9 mouse cellular contexts compared by ENCODE assay signal in the genomic region with DNA sequence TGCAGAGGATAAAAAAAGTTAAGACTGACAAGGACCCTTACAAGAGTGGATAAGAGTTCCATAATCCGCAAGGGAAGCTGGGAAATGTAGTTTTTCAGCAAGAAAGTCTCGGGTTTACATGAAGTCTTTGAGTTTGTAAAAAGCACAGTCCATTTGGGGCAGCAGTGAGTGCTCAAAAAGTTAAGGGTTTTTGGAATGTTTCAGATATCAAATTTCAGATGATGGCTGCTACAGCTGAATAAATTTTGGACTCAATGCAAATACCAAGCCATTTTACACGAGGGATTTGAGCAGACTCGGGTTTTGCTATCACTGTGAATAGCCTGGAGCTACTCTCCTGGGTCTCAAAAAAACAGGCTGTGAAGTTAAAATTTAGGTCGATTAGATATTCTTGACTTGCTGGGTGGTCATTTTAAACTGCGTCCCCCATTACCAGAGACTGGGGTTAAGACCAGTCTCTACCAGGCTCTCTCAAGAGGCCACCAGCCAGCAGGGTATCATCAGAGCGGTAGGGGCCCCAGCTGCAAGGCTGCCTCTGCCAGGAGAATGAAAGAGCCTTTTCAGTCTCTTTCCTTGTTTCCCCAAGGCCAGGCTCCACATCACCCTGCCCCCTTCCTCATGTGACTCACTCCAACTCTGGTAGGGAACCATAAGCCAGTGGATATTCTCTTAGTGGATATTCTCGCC. TPM values are rescaled to one million over a fixed set of nuclear protein-coding genes. Genes with fewer than 3 reads are reported as not detected.
DNase-seq lines count a peak whose midpoint lies in the region; ATAC-seq and TF ChIP-seq lines count a peak whose summit lies in the region.
"Had no signal": no experiment of that assay in that cellular context is flagged by ENCODE, and none has a peak within 500 bp of the region (broad histone marks: within the 10 kb centered on the region; RNA-seq: fewer than 3 reads in every experiment).

No protein-coding gene starts in this region.

- peak; percentile 32 for TF ChIP-seq CTCF in midbrain, postnatal 0 days (IDR thresholded peaks at IDR 0.05)

- no peak overlapping the region for H3K4me3 ChIP-seq in forebrain, embryonic 14.5 days (ENCODE audit: low read depth, low read length)
- no peak overlapping the region for H3K4me3 ChIP-seq in intestine, embryonic 14.5 days (ENCODE audit: low read depth, low read length)
- no peak overlapping the region for H3K4me3 ChIP-seq in midbrain, postnatal 0 days (ENCODE audit: low read depth, low read length)

- no peak overlapping the region for H3K9ac ChIP-seq in forebrain, embryonic 14.5 days (ENCODE audit: low read length)
- H3K9ac ChIP-seq in intestine, embryonic 14.5 days (ENCODE audit: low read length): no peak overlapping the region
- no peak overlapping the region for H3K9ac ChIP-seq in midbrain, postnatal 0 days (replicated peaks; ENCODE audit: low read length, poor library complexity, severe bottlenecking)

- H3K9me3 ChIP-seq in forebrain, embryonic 14.5 days (replicated peaks; ENCODE audit: control insufficient read depth, low read length): no peaks in the 10 kb centered on the region
- no peaks in the 10 kb centered on the region for H3K9me3 ChIP-seq in intestine, embryonic 14.5 days (ENCODE audit: control insufficient read depth, low read length)
- H3K9me3 ChIP-seq in midbrain, postnatal 0 days (ENCODE audit: low read length): no peaks in the 10 kb centered on the region

- H3K4me2 ChIP-seq in forebrain, embryonic 14.5 days (ENCODE audit: low read length): no peak overlapping the region
- H3K4me2 ChIP-seq in intestine, embryonic 14.5 days (ENCODE audit: low read length): peak overlapping the region; percentile 15; the same call in 1 of the 2 replicates
- H3K4me2 ChIP-seq in midbrain, postnatal 0 days (ENCODE audit: low read depth, low read length, poor library complexity, severe bottlenecking): no peak overlapping the region

- 20% methylated on average over 8 of the region's 8 CpGs for WGBS in forebrain, embryonic 14.5 days
- 45% methylated on average over 8 of the region's 8 CpGs for WGBS in intestine, embryonic 14.5 days
- WGBS in midbrain, postnatal 0 days: 23% methylated on average over 8 of the region's 8 CpGs

- peak; percentile 38 for DNase-seq in heart, adult 18-20 months
- DNase-seq in heart, adult 8-10 months (ENCODE audit: low spot score): no peak
- DNase-seq in R1 (ENCODE audit: low read depth, low spot score) (peak; percentile 27), liver (no peak)
- DNase-seq in forebrain, embryonic 14.5 days (ENCODE audit: low spot score): peak; percentile 49
- no peak for DNase-seq in intestine, embryonic 14.5 days (ENCODE audit: low spot score)
- peak; percentile 56 for DNase-seq in midbrain, postnatal 0 days (ENCODE audit: low spot score)
- DNase-seq in thymus, postnatal 14 days: no peak

- ATAC-seq in forebrain, embryonic 14.5 days: peak; percentile 81
- ATAC-seq in intestine, embryonic 14.5 days (replicated peaks; ENCODE audit: low FRiP score, low TSS enrichment, low read depth): peak; percentile 79
- ATAC-seq in midbrain, postnatal 0 days (ENCODE audit: low FRiP score): peak; percentile 72

- H3K27me3 ChIP-seq in forebrain, embryonic 14.5 days (replicated peaks; ENCODE audit: control insufficient read depth, insufficient read depth, low read length): no peaks in the 10 kb centered on the region
- no peaks in the 10 kb centered on the region for H3K27me3 ChIP-seq in intestine, embryonic 14.5 days (replicated peaks; ENCODE audit: control insufficient read depth, insufficient read depth, low read length)
- no peaks in the 10 kb centered on the region for H3K27me3 ChIP-seq in midbrain, postnatal 0 days (ENCODE audit: insufficient read depth, low read length)

- H3K4me1 ChIP-seq in forebrain, embryonic 14.5 days (ENCODE audit: control insufficient read depth, insufficient read depth, low read length): 0 out of 2 replicates have a peak, but pooled peaks cover 8% of the 10 kb centered on the region
- H3K4me1 ChIP-seq in intestine, embryonic 14.5 days (replicated peaks; ENCODE audit: control insufficient read depth, insufficient read depth, low read length): 0 out of 2 replicates have a peak, but pooled peaks cover 3% of the 10 kb centered on the region
- no peaks in the 10 kb centered on the region; the same call in 1 of the 2 replicates for H3K4me1 ChIP-seq in midbrain, postnatal 0 days (ENCODE audit: insufficient read depth, low read length)

- no peaks in the 10 kb centered on the region for H3K36me3 ChIP-seq in forebrain, embryonic 14.5 days (ENCODE audit: control insufficient read depth, insufficient read depth, low read length)
- no peaks in the 10 kb centered on the region for H3K36me3 ChIP-seq in intestine, embryonic 14.5 days (ENCODE audit: control insufficient read depth, insufficient read depth, low read length)
- H3K36me3 ChIP-seq in midbrain, postnatal 0 days (ENCODE audit: insufficient read depth, low read length): no peaks in the 10 kb centered on the region

- no peak overlapping the region for H3K27ac ChIP-seq in forebrain, embryonic 14.5 days (ENCODE audit: low read depth, low read length)
- H3K27ac ChIP-seq in intestine, embryonic 14.5 days (ENCODE audit: low read depth): peak overlapping the region; percentile 70
- no peak overlapping the region for H3K27ac ChIP-seq in midbrain, postnatal 0 days (ENCODE audit: low read depth, low read length)

RNA-seq across cellular contexts. Expression of a gene that starts 15.8 kb away (rescaled TPM):
- total RNA-seq in heart, adult 18-20 months (2021): 10 to 100 TPM; 35.6 to 41.0 TPM
- 10 to 100 TPM; 36.9 to 46.0 (median 43.0) TPM for total RNA-seq in heart, adult 8-10 months (2022)
- 17.7 and 22.2 TPM in 2 replicates for polyA plus RNA-seq in forebrain, embryonic 14.5 days (2014; fragmentation: Nextera tagmentation; extraction: Ambion mirVana)
- 42.8 and 47.1 TPM in 2 replicates for polyA plus RNA-seq in intestine, embryonic 14.5 days (2014; fragmentation: Nextera tagmentation; extraction: Ambion mirVana)
- total RNA-seq in midbrain, postnatal 0 days (2014; rRNA removed): 13.4 and 15.5 TPM in 2 replicates
- polyA plus RNA-seq in midbrain, postnatal 0 days (2015; fragmentation: Nextera tagmentation; extraction: Ambion mirVana): 8.3 and 9.3 TPM in 2 replicates

RNA-seq across cellular contexts. Expression of a gene that starts 40.8 kb away (rescaled TPM):
- total RNA-seq in heart, adult 18-20 months (2021): not detected
- total RNA-seq in heart, adult 8-10 months (2022): not detected
- polyA plus RNA-seq in forebrain, embryonic 14.5 days (2014; fragmentation: Nextera tagmentation; extraction: Ambion mirVana): 2.7 and 3.4 TPM in 2 replicates
- 1.3 and 2.3 TPM in 2 replicates for polyA plus RNA-seq in intestine, embryonic 14.5 days (2014; fragmentation: Nextera tagmentation; extraction: Ambion mirVana)
- 1.2 and 3.6 TPM in 2 replicates for total RNA-seq in midbrain, postnatal 0 days (2014; rRNA removed)
- 2.6 and 2.9 TPM in 2 replicates for polyA plus RNA-seq in midbrain, postnatal 0 days (2015; fragmentation: Nextera tagmentation; extraction: Ambion mirVana)

RNA-seq across cellular contexts. Expression of a gene that starts 41.0 kb away (rescaled TPM):
- under 1 TPM in 1 of 2 experiments, not detected in 1; 0.13 TPM for total RNA-seq in heart, adult 18-20 months (2021)
- under 1 TPM in 2 of 4 experiments, not detected in 2; 0.08 to 0.09 TPM for total RNA-seq in heart, adult 8-10 months (2022)
- polyA plus RNA-seq in forebrain, embryonic 14.5 days (2014; fragmentation: Nextera tagmentation; extraction: Ambion mirVana): 0.07 TPM in 1 of 2 replicates, not detected in the other
- not detected in 2 replicates for polyA plus RNA-seq in intestine, embryonic 14.5 days (2014; fragmentation: Nextera tagmentation; extraction: Ambion mirVana)
- 0.05 and 2.2 TPM in 2 replicates for total RNA-seq in midbrain, postnatal 0 days (2014; rRNA removed)
- 0.11 and 0.16 TPM in 2 replicates for polyA plus RNA-seq in midbrain, postnatal 0 days (2015; fragmentation: Nextera tagmentation; extraction: Ambion mirVana)
- polyA plus RNA-seq: large intestine, adult 2 months had no signal

Comparison
In these comparisons a context has a peak if more than half of its experiments do, and no peak if none do; other contexts are left out.
1. DNase-seq: peak in heart, adult 18-20 months (2 of 2), R1 (single experiment), forebrain, embryonic 14.5 days (single experiment) and midbrain, postnatal 0 days (single experiment); none in heart, adult 8-10 months (single experiment), intestine, embryonic 14.5 days (single experiment), liver (single experiment) and thymus, postnatal 14 days (single experiment).
2. Peak in every context shown above with its lines, with median percentiles within 50 percentile points of each other: ATAC-seq.